Mouse (Mus musculus) Patski (cell line): ENCODE data around the gene Gm20458. TPM values are rescaled to one million over a fixed set of nuclear protein-coding genes. Genes with fewer than 3 reads are reported as not detected.

Experiments
- ATAC-seq: fragments of 100-300 bp; one replicate; pipeline ENCODE4 v1.8.0; 2021
- CTCF ChIA-PET: fragments of 350-600 bp; sonication (Branson Sonifier 250); formaldehyde crosslinking; loops from one replicate; lab custom pipeline; 2022; ENCODE audit warnings: inconsistent platforms; lab: Charles Lee
- POLR2A ChIA-PET: fragments of 350-600 bp; sonication (Branson Sonifier 250); formaldehyde crosslinking; loops from one replicate; lab custom pipeline; 2022; ENCODE audit warnings: antibody characterized with exemption, inconsistent platforms; lab: Charles Lee
- DNase-seq: peaks from one replicate; pipeline ENCODE4 v3.0.0-alpha.2; 2011; ENCODE audit warnings: low read depth, low spot score
- H3K27me3 ChIP-seq: fragments of 371-371 bp; one replicate; pipeline ENCODE4 v1.5.1; 2021
- CTCF ChIP-seq: fragments of 100-300 bp; IDR thresholded peaks from one replicate; pipeline ENCODE4 v1.5.1; 2021
- in situ Hi-C: fragments of 300-500 bp; cut with MboI; formaldehyde crosslinking; loops from 3 replicates; pipeline ENCODE4 v1.11.1; 2018; ENCODE audit warnings: low pct_unique_long_range_greater_than_20kb, mixed read lengths
- polyA plus RNA-seq: library from polyadenylated mRNA; unstranded; gene quantifications from one replicate; pipeline ENCODE4 v1.2.3, GENCODE M21; 2021

Gm20458 gene
- polyA plus RNA-seq, 1 experiment from 2014 or later = 18.5 TPM

DNA sequence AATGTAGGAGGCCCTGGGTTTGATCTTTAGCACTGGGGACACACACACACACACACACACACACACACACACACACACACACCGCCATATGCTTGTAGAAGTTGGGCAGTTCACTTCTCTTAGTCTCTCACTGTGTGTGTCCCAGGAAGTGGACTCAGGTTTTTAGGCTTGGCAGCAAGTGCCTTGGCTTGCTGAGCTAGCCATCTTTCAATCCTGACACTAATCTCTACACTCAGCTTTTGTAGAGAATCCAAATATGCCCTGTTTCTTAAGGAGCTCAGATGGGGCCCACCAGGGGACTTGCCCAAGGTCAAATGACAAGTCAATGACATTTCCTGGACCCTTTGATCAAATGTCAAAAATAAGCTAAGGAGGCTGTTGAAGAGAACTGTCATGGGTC is 4.4 kb upstream of the Gm20458 start:
- no peak for TF ChIP-seq CTCF
- in situ Hi-C loops = loop anchor here (5.0 kb wide), 1 partner anchor 39 kb away; no protein-coding TSS in a partner anchor
- no peak for ATAC-seq
- CTCF ChIA-PET = interaction anchor here (0.6 to 3.5 kb wide), 20 partner anchors 8 to 71 kb away, joined by 3 to 17 read pairs (median 4); partner anchors contain the start of gene Sdc4
- DNase-seq = no peak
- no peaks in the 10 kb centered on the region for H3K27me3 ChIP-seq
- POLR2A ChIA-PET = interaction anchor here (0.6 to 8.3 kb wide), 8 partner anchors 10 to 71 kb away, joined by 3 to 110 read pairs (median 6); partner anchors contain the start of gene Sdc4

DNA sequence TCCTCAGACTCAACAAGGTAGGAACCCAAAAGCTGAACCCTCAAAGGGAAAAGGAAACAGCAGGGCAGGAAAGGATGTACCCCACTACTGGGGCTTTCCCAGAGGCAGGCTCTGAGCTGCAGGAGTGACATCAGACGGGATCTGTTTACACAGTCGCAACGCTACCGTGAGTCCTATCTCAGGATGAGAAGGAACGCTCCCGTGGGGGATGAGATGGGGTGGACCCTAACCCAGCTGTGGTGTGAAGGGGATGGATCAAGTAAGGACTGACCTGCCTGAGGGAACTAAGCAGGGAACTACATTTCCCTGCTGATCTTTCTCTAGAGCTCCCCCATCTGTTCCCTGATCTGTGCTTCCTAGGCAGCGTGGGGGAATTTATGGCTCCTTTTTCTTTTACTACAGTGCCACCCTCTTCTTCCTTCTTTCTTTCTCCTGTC is 3.9 kb upstream of the Gm20458 start, which contains the start of gene Sys1:
Gene Sys1 (plus strand): TSS at position 101 of the 437 bp plus-strand sequence.
- POLR2A ChIA-PET = interaction anchor here (0.6 to 8.3 kb wide), 6 partner anchors 16 to 39 kb away, joined by 3 to 110 read pairs (median 8); partner anchors contain the start of gene Sdc4
- CTCF ChIA-PET = interaction anchor here (0.6 to 3.5 kb wide), 17 partner anchors 8 to 70 kb away, joined by 3 to 17 read pairs (median 3); partner anchors contain the start of gene Sdc4
- peak; percentile 5 for ATAC-seq
- in situ Hi-C loops = loop anchor here (5.0 kb wide), 1 partner anchor 40 kb away; no protein-coding TSS in a partner anchor
- H3K27me3 ChIP-seq = no peaks in the 10 kb centered on the region
- DNase-seq = no peak
- peak; percentile 29 for TF ChIP-seq CTCF

DNA sequence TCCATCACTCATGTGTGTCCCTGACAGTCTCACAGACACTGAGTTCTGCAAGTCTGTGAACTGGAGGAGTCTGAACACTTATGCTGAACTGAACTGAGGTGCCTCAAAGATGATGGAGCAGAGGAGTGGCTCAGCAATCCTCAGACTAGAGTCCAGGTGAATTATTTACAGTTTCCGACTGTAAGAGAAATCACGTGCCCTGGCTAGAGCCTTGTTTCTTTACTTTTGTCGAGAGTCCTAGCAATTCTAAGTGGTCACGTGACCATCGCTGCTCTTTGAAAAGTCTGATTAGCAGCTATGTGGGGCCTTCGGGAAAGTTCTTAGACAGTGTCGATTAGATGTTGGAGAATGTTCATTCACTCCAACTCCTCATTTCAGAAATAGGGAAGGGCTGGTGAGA is 2.8 kb upstream of the Gm20458 start:
- CTCF ChIA-PET = interaction anchor here (1.1 to 1.6 kb wide), 7 partner anchors 9 to 73 kb away, joined by 3 to 4 read pairs (median 3); no protein-coding TSS in a partner anchor
- ATAC-seq (no peak), DNase-seq (no peak)
- POLR2A ChIA-PET = interaction anchor here (1.4 to 8.3 kb wide), 2 partner anchors 17 to 30 kb away, joined by 3 to 110 read pairs; partner anchors contain the start of gene Sdc4
- in situ Hi-C loops = loop anchor here (5.0 kb wide), 1 partner anchor 41 kb away; no protein-coding TSS in a partner anchor
- TF ChIP-seq CTCF = no peak
- H3K27me3 ChIP-seq = no peaks in the 10 kb centered on the region

DNA sequence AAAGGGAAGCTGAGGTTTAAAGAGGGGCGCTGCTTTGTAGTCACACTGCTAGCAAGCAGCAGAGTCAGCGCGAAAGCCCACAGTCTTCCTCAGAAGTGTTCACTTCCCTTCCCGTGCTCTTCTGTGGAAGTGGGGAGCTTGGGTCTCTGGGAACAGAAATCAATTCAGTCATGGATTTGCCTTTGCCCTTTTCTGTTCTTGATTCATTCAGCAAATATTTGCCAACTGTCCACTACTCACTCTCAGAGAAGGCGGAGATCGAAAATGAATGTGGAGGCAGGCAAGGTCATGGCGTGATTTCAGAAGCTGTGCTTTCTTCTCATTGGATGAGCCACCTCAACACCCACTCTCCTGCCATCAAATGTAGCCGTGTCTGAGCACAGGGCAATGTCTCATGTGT is 2.2 kb upstream of the Gm20458 start:
- no peak for TF ChIP-seq CTCF
- ATAC-seq (no peak), DNase-seq (no peak)
- ChIA-PET CTCF (interaction anchor here (1.1 to 1.6 kb wide), 6 partner anchors 36 to 72 kb away, joined by 3 to 4 read pairs (median 3); no protein-coding TSS in a partner anchor), POLR2A (interaction anchor here (1.4 kb wide), 1 partner anchor 31 kb away, joined by 3 read pairs; no protein-coding TSS in a partner anchor)
- H3K27me3 ChIP-seq = no peaks in the 10 kb centered on the region
- in situ Hi-C loops = loop anchor here (5.0 kb wide), 1 partner anchor 41 kb away; no protein-coding TSS in a partner anchor

DNA sequence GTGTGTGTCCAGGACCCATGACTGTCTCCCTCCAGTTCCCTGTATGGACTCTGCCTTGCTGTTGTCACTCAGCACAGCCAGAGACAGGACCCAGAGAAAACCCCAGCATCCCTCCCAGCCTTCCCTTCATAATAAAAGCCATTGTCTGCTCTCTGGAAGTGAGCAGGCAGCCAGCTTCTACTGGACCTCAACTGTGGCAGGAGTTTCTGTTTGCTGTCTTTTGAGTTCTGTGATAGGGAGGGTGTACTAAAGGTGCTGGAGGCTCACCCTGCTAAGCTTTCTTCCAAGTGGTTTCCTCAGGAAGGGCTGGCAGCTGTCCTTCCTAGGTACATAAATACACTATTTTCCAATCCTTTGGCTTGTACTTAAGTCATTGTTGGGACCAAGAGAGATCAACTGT is 4.4 kb downstream of the Gm20458 start:
- POLR2A ChIA-PET = interaction anchor here (1.3 kb wide), 1 partner anchor 21 kb away, joined by 6 read pairs; the partner anchor contains the start of gene Dbndd2
- in situ Hi-C loops = no loop called here
- CTCF ChIA-PET = interaction anchor here (0.9 to 5.1 kb wide), 6 partner anchors 9 to 56 kb away, joined by 3 to 19 read pairs (median 4); partner anchors contain the start of gene Sys1
- no peaks in the 10 kb centered on the region for H3K27me3 ChIP-seq
- no peak for ATAC-seq
- no peak for DNase-seq
- TF ChIP-seq CTCF = no peak

DNA sequence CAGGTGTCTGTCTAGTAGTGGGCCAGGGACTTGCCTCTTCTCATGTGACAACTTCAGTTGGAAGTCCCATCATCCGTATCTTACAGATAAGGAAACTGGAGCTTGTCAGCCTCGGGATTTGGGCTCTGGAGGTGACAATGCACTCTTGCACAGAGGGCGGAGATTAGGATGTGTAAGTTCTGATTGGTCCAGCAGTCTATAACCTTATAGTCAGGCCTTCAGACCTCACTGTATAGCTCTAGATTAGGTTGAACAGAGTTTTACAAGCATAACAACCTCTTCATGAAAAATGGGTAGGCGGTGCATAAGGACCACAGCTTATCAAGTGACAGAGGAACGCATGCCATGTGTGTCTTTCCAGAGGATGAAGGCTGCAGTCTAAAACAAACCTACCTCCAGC is 6.0 kb downstream of the Gm20458 start:
- ATAC-seq = no peak
- no peak for DNase-seq
- no peak for TF ChIP-seq CTCF
- H3K27me3 ChIP-seq = no peaks in the 10 kb centered on the region
- in situ Hi-C loops = no loop called here
- ChIA-PET POLR2A (interaction anchor here (0.6 to 1.5 kb wide), 3 partner anchors 30 to 302 kb away, joined by 3 to 5 read pairs (median 3); no protein-coding TSS in a partner anchor), CTCF (interaction anchor here (1.0 to 5.1 kb wide), 4 partner anchors 18 to 52 kb away, joined by 3 to 19 read pairs (median 7); no protein-coding TSS in a partner anchor)

DNA sequence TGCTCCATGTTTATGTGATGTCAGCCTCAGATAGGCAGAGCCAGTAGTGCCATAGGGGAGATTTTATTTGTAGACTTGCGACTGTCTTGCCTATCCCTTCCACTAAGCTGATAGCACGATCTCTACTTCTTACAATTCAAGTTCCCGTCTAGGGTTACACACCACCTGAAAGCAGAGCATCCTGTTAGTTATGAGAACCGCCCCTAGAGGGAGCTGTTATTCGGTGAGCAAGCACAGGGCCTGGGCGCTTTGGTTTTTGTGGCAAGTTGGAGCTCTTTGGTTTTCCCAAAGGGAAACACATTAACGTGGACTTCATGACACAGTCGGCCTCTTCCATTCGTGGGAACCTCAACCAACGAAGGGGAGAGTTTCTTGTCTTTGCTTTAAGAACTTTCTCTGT is 9.5 kb downstream of the Gm20458 start:
- ATAC-seq (peak; percentile 44), DNase-seq (no peak)
- H3K27me3 ChIP-seq = no peaks in the 10 kb centered on the region
- peak; percentile 84 for TF ChIP-seq CTCF
- in situ Hi-C loops = no loop called here
- ChIA-PET POLR2A (interaction anchor here (0.9 to 1.2 kb wide), 2 partner anchors 24 to 28 kb away, joined by 3 read pairs; partner anchors contain the start of gene Pigt), CTCF (interaction anchor here (0.6 to 2.3 kb wide), 17 partner anchors 9 to 99 kb away, joined by 3 to 17 read pairs (median 3); partner anchors contain the start of genes Dbndd2, Gm20458, Pigt and Sys1)

DNA sequence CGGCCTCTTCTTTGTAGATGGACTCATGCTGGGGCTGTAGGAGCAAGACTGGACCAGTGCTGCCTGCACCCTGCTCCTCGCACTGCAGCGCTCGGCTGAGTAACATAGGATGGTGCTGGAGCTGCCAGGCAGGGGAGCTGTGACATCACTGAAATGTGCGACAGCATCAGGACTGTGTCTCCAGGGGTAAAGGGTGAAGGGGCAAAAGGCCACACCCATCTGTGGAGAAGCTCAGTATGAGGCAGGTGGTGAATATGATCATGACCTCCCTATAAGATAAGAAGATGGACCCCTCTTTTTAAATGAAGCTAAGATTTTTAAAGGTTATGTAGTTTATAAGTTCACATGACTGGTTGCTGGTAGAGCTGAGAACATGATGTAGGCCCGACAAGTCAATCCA is 12.9 kb downstream of the Gm20458 start, which contains the start of gene Trp53tg5:
Gene Trp53tg5 (minus strand): TSS at position 101 of the 400 bp plus-strand sequence.
- no peaks in the 10 kb centered on the region for H3K27me3 ChIP-seq
- TF ChIP-seq CTCF = no peak
- in situ Hi-C loops = no loop called here
- ATAC-seq (no peak), DNase-seq (no peak)
- ChIA-PET CTCF (interaction anchor here (1.1 to 1.8 kb wide), 5 partner anchors 11 to 48 kb away, joined by 3 to 9 read pairs (median 4); partner anchors contain the start of gene Gm20458), POLR2A (no interaction called here)

DNA sequence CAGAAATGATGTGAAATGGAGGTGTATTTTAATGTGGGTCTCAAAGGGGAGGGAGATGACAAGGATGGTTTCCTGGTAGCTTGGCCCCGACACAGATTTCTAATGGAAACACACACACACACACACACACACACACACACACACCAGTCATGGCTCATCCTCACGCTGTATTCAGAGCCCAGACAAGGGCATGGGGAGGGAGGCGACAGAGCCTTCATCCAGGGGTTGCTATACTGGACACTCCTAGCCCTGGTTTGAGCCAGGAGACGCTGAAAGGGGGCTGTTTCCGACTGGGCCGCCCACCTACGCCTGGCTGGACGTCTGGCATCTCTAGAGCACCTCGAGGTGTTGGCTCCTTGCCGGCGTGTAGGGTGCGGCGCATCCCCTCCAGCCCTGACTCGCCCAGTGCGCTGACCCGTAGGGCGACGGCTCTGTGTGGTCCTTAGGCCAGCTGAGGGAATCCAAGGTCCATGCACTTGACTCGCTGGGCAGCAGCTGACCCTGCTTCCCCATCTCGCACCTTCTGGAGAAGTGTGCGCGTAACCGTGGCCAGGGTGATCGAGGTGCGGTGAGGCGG is 25.0 kb downstream of the Gm20458 start, which contains the start of gene Dbndd2:
Gene Dbndd2 (plus strand): TSS at position 426 of the 577 bp plus-strand sequence.
- in situ Hi-C loops = no loop called here
- ChIA-PET CTCF (interaction anchor here (0.6 to 3.2 kb wide), 8 partner anchors 10 to 68 kb away, joined by 3 to 17 read pairs (median 4); partner anchors contain the start of gene Trp53tg5), POLR2A (interaction anchor here (1.0 to 2.6 kb wide), 6 partner anchors 11 to 46 kb away, joined by 3 to 10 read pairs (median 4); no protein-coding TSS in a partner anchor)
- ATAC-seq (peak; percentile 72), DNase-seq (no peak)
- TF ChIP-seq CTCF = no peak
- H3K27me3 ChIP-seq = no peaks in the 10 kb centered on the region
